Mouse (Mus musculus): ENCODE data around the gene Sec23ip.

The Sec23ip gene

DNA sequence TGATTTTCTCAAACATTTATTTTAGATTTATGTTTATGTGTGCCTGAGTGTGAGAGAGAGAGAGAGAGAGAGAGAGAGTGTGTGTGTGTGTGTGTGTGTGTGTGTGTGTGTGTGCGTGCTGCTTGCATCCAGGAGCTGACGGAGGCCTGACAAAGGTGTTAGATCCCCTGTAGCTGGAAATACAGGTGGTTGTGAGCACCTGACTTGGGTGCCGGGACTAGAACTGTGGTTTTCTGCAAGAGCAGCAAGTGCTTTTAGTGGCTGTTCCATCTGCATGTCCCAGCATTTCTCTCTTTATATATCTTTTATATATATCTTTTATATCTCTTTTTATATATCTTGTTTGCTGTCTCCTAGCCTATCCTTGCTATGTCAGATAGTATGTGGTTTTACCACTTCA, 37.1 kb downstream of the Sec23ip start:
- DNase-seq: no peak

- DNase-seq: no peak
These were observed 45.3 kb downstream of the Sec23ip start for GRCm38 (mm10) chr7:128790045-128790444.

- DNase-seq: no peak
These were observed 48.7 kb downstream of the Sec23ip start for GRCm38 (mm10) chr7:128793464-128793863.

GRCm38 (mm10) chr7:128824986-128825563, 80.3 kb downstream of the Sec23ip start:
- DNase-seq: no peak

- DNase-seq: no peak
These were observed 87.8 kb downstream of the Sec23ip start for GRCm38 (mm10) chr7:128832455-128833081.

DNA sequence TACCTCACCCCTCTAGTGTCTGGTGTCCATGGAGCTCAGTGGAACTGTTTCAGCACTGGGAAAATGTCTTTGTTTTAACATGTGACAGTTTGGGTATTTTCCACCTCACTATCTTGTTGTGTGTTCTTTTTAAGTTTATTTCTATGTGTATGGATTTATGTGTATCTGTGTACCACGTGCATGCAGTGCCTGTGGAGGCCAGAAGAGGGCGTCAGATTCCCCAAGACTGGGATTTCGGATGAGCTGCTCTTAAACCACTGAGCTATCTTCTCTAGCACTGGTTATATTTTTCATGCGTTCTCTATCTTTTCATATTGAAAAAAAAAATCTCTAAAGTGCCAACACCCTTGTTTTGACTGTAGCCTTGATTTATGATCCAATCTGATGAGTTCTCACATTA, 88.5 kb downstream of the Sec23ip start:
- no peak for DNase-seq

Data from cerebellum, adult 18-20 months (tissue).